Mouse (Mus musculus): ENCODE results near the gene Gga1. TPM values are rescaled to one million over a fixed set of nuclear protein-coding genes. Genes with fewer than 3 reads are reported as not detected.

Gga1 gene
- 6.6 and 7.5 TPM in 2 replicates for polyA plus RNA-seq (2021; fragmentation: Nextera tagmentation)
- long read RNA-seq, experiment 1, partial matches to known transcripts = 7 of 10 reads
- long read RNA-seq, experiment 1, other reads (novel, unspliced or antisense) = 2 of 10 reads
- long read RNA-seq, experiment 2, transcript Gga1-201 (17 exons, 3,034 nt) = major isoform, 137 of 168 reads
- long read RNA-seq, experiment 2, partial matches to known transcripts = 14 of 168 reads
- long read RNA-seq, experiment 2, other reads (novel, unspliced or antisense) = 17 of 168 reads

DNA sequence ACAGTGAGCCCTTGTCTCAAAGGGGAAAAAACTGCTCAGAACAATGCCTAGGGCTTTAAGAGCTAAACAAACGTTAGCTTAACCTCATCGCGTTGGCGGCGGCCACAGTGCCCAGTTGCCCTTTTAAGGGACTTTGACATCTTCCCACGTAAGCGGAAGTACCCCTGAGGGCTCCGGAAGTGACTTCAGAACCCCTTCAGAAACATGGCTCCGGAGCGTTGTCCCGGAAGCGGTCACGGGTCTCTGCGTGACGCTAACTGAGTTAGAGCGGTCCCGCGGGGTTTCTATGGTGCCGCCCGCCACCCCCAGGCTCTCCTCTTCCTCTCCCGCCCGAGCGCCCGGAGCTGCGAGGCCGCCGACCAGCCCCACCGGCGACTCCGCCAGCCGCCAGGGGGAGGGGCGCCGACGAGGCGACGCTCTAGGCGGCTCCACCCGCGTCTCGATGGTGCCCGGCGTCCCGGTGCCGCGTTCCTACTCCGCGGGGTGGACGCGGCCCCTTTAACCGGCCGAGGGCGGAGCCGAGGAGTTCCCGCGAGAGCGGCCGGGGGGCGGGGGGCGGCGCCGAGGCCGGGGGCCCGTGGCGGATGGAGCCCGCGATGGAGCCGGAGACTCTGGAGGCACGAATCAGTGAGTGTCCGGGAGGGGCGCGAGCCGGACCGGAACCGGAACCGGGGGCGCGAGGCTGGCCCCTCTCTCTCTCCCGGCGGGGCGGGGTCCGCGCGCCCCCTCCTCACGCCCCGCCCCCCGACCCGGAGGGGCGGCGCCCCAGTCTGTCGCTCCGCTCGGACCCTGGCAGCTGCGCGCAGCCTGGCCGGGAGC lies at the start of gene Gga1:
Gene Gga1 (plus strand): TSS at position 200 of the 819 bp plus-strand sequence.

DNA sequence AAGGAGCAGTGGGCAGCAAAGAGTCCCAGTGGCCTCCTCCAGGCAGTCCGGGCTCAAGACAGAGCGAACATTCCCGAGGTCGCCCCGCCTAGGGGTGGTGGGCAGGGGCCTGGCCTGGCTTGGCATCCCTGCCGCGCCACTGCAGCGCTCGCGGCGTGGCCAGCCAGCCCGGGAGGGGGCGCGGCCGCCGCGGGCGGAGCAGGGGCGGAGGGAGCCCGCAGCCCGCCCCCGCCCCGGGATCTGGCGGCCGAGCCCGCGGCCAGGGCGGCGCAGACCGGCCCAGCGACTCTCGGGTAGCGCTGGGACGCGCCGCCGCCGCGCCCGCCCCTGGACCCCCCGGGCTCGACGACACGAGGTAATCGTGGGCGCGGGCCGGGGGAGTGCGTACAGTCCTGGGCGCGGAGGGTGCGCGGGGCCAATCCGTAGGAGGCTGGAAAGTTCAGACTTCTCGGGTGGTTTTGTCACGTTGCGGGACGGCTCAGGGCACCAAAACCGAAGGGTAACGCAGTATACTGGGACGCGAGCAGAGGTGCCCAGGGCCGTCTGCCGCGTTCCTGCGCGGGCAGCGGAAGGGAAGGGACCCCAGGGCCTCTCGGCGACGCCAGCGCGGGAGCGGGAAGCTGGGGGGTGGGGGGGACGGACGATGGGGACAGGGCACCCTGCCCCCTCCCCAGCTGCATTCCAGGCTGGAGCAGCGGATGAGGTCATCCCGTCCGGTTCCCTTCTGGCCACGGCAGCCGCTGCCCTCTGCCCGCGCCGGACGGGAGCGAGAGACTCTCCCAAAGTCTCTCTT lies 34.4 kb upstream of the Gga1 start, which contains the start of gene Cdc42ep1:
Gene Cdc42ep1 (plus strand): TSS at position 254 of the 793 bp plus-strand sequence.

DNA sequence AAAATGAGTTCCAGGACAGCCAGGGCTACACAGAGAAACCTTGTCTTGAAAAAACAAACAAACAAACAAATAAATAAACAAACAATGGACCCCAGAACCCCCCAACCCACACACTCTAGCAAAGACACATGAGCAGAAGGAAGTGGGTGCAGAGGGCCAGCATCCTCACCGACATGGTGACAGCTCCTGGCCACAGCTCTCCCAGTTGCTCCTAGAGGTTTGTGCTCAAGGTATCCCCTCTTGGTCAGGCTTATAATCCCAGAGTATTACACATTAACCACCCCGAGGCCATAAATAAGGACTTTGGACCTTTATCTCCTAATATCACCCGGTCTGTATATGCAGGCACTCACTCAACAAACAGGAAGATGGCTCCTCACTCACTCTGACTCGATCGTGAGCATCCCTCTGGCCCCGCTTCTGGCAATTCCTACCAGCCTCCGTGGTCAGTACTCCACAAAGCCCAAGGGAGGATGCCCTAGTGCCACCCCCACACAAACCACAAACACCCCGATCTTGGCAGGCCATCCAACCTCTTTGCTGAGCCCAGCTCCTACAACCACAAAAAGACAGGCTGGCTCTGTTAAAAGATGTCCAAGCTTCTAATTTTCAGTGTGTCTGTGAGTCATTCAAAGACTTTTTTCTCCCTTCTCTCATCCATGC lies 21.6 kb upstream of the Gga1 start, which contains the start of gene Lgals2:
Gene Lgals2 (minus strand): TSS at position 227 of the 663 bp plus-strand sequence.

DNA sequence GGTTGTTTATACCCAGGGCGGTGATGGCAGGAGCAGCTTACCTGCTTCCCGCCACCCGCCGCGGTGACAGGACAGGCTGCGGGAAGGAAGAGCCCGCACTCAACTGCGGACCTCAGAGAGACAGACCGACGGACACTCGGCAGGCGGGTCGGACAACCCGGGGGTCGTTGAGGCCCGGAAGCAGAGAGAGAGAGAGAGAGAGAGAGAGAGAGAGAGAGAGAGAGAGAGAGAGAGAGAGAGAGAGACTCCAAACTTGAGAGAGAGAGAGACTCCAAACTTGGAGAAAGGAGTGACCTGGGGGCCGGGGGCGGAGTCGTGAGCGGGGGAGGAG lies 22.4 kb downstream of the Gga1 start, which contains the start of gene Gm49510:
Gene Gm49510 (plus strand): TSS at position 259 of the 331 bp plus-strand sequence.

DNA sequence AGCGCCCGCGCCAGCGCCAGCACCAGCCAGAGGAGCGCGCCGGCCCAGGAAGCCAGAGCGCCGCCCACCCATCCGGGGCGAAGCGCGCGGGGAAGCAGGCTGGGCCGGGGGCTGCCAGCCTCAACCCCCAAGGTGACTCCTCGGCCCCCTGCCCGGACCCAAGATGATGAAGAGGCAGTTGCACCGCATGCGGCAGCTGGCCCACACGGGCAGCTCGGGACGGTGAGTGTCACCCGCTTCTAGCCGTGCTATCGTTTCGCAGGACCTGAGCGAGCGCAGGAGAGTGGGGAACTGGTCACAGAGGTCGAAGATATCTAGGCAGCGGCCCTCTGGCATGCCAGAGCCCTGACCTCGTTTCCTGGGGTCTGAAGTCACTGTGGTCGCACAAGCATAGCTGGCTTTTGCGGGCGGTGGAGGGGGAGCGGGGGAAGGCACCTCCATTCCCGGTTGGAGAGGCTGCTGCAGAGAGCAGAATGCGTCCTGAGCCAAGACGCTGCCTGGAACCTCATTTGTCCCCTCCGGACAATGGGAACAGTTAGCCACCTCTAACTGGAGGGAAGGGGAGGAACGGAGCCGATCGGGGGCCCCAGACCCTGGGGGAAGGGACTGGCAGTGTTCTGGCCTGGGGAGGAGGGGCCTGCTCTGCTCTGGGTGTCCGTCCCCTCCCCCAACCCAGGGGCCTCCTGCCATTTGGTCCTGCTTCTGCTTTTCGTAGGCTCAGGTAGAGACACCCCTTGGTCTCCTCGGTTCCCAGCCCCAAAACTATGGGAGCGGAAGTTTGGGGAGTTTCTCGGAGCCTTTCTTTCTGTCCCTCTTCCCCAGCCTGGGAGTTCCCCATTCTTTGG lies 23.0 kb downstream of the Gga1 start, which contains the start of gene Sh3bp1:
Gene Sh3bp1 (plus strand): TSS at position 29 of the 845 bp plus-strand sequence.

DNA sequence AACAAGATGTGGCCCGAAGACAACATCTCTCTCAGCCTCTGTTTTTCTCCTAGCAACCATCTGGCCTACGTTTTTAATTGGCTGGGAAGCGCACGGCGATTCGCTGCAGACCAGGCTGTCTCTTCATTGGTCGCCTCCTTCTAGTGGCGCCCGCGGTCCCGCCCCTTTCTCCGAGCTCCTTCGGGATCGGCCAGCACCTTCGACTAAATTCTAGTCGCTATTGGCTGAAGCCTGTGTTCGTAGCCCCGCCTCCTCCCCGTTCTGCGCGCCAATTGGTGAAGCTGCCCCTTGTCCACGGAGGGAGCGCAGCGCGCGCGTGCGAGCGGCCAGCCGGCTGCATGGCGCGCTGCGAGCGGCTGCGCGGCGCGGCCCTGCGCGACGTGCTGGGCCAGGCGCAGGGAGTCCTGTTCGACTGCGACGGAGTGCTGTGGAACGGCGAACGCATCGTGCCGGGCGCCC lies 36.7 kb downstream of the Gga1 start, which contains the start of gene Pdxp:
Gene Pdxp (plus strand): TSS at position 288 of the 459 bp plus-strand sequence.

DNA sequence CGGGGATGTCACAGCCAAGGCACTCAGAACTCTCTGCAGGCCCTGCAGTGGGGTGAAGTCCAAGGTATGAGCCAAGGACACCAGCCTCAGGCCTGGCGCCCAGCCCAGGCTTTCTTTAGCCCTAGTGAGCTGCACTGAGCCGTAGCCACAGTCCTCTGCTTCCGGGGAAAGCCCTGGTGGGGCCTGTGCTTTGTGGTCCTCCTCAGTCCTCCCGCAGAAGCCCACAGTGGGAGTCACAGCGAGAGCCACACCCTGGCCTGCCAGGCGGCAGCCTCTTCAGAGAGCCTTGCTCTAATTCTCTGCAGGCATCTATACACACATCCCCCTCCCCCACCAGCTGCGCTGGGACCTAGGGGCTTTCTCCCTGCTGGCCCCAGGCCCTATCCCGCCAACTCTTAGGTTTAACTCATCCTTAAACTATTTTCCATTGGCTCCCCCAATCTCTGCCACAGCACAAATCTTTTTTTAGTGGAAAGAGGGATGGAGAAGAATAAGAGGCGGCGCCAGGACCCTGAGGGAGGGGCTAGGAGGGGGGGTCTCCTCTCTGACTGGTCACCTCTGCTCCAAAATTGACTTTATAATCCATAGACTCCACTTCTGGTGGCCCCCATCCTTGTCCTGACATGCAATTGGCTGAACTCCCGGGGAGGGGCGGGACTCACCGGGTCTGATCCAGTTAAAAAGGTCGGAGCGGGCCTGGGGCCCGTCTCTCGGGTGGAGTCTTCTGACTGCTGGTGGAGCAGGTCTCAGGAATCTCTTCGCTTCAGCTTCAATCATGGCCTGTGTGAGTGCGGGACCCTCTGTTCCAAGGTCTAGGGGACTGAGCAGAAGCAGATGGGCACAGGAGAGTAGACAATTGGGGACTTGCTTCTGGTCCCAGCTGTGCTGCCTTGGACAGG lies 49.3 kb downstream of the Gga1 start, which contains the start of gene Lgals1:
Gene Lgals1 (plus strand): TSS at position 705 of the 899 bp plus-strand sequence.

DNA sequence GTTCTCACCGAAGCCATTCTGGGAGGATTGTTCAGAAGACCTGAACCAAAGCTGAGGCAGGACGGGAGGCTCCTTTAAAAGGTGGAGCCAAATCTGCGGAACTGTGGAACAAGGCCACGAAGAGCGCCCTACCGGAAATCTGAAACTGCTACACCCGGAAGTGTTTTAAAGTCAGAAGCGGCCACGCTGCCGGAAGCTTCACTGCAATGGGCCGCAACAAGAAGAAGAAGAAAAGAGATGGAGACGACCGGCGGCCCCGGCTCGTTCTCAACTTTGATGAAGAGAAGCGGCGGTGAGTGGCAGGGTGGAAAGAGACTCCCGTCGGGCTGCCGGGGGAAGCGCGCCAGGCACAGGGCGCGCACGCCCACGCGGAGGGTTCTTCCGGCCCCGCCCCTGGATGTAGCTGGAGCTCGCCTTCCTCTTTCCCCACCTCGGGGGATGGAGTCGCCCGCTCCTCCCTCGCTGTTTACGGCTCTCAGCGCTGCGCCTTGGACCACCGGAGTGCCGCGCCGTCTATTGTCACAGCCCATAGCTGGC lies 57.9 kb downstream of the Gga1 start, which contains the start of gene Nol12:
Gene Nol12 (plus strand): TSS at position 150 of the 537 bp plus-strand sequence.

Small RNAs within 50 kb of the gene (microRNA-seq; reads per million reads assigned to microRNA genes)
- 1.3 reads per million for gene Mir6955

Other genes with a start within 250 kb of the Gga1 start
- gene Elfn2, start 158.4 kb upstream of the Gga1 start, polyA plus RNA-seq (2021; fragmentation: Nextera tagmentation) = 11.8 and 14.8 TPM in 2 replicates
- gene Mfng, start 103.7 kb upstream of the Gga1 start, polyA plus RNA-seq (2021; fragmentation: Nextera tagmentation) = 2.3 and 2.4 TPM in 2 replicates
- gene Card10, start 74.1 kb upstream of the Gga1 start, polyA plus RNA-seq (2021; fragmentation: Nextera tagmentation) = 0.82 and 0.97 TPM in 2 replicates
- gene Cdc42ep1, start 34.6 kb upstream of the Gga1 start, polyA plus RNA-seq (2021; fragmentation: Nextera tagmentation) = 21.1 and 33.4 TPM in 2 replicates
- 0.28 and 0.63 TPM in 2 replicates for gene Lgals2, start 21.7 kb upstream of the Gga1 start, polyA plus RNA-seq (2021; fragmentation: Nextera tagmentation)
- gene Gm49510, start 22.5 kb downstream of the Gga1 start, polyA plus RNA-seq (2021; fragmentation: Nextera tagmentation) = 0.13 and 0.19 TPM in 2 replicates
- gene Sh3bp1, start 22.6 kb downstream of the Gga1 start, polyA plus RNA-seq (2021; fragmentation: Nextera tagmentation) = 2.8 and 4.3 TPM in 2 replicates
- gene Pdxp, start 36.7 kb downstream of the Gga1 start, polyA plus RNA-seq (2021; fragmentation: Nextera tagmentation) = 117 and 170 TPM in 2 replicates
- 98.4 and 125 TPM in 2 replicates for gene Lgals1, start 49.5 kb downstream of the Gga1 start, polyA plus RNA-seq (2021; fragmentation: Nextera tagmentation)
- gene Nol12, start 57.7 kb downstream of the Gga1 start, polyA plus RNA-seq (2021; fragmentation: Nextera tagmentation) = 43.1 and 48.4 TPM in 2 replicates
- gene Triobp, start 70.5 kb downstream of the Gga1 start, polyA plus RNA-seq (2021; fragmentation: Nextera tagmentation) = 4.4 and 5.7 TPM in 2 replicates
- 65.5 and 70.9 TPM in 2 replicates for gene H1f0, start 151.3 kb downstream of the Gga1 start, polyA plus RNA-seq (2021; fragmentation: Nextera tagmentation)
- 0.23 TPM in 2 replicates for gene Galr3, start 164.7 kb downstream of the Gga1 start, polyA plus RNA-seq (2021; fragmentation: Nextera tagmentation)
- 28.0 and 29.8 TPM in 2 replicates for gene Ankrd54, start 185.7 kb downstream of the Gga1 start, polyA plus RNA-seq (2021; fragmentation: Nextera tagmentation)
- 100 and 106 TPM in 2 replicates for gene Eif3l, start 198.0 kb downstream of the Gga1 start, polyA plus RNA-seq (2021; fragmentation: Nextera tagmentation)
- gene Micall1, start 231.7 kb downstream of the Gga1 start, polyA plus RNA-seq (2021; fragmentation: Nextera tagmentation) = 3.3 and 3.8 TPM in 2 replicates